Mouse (Mus musculus) limb, embryonic 15.5 days (tissue): ENCODE results near the gene Gm7075. TPM values are rescaled to one million over a fixed set of nuclear protein-coding genes. Genes with fewer than 3 reads are reported as not detected.
"Not testable (repeated sequence)": the region's sequence is repeated elsewhere in the genome, so short reads cannot be mapped to it uniquely, and the experiment has no call there.

ENCODE experiments used
- ATAC-seq: fragments of 200-750 bp; cut with Nextera tagmentation; 2 replicates; pipeline ENCODE4 v1.8.0; 2017; ENCODE audit warnings: low read depth, moderate TSS enrichment; ENCODE audit not compliant: insufficient number of reproducible peaks, low FRiP score, low TSS enrichment
- H3K27ac ChIP-seq: fragments of 300-500 bp; sonication (generic); 2 replicates; pipeline ENCODE4 v1.5.1; 2015; ENCODE audit warnings: moderate library complexity, mild to moderate bottlenecking, inconsistent platforms
- H3K27me3 ChIP-seq: fragments of 300-500 bp; sonication (generic); 2 replicates; pipeline ENCODE4 v1.6.1; 2015; ENCODE audit warnings: inconsistent platforms
- H3K36me3 ChIP-seq: fragments of 300-500 bp; sonication (generic); 2 replicates; pipeline ENCODE4 v1.6.1; 2015; ENCODE audit warnings: inconsistent platforms
- H3K4me1 ChIP-seq: fragments of 300-500 bp; sonication (generic); 2 replicates; pipeline ENCODE4 v1.6.1; 2015; ENCODE audit warnings: inconsistent platforms
- H3K4me2 ChIP-seq: fragments of 300-500 bp; sonication (generic); 2 replicates; pipeline ENCODE4 v1.6.1; 2015; ENCODE audit warnings: mild to moderate bottlenecking, inconsistent platforms
- H3K4me3 ChIP-seq: fragments of 300-500 bp; sonication (generic); 2 replicates; pipeline ENCODE4 v1.5.1; 2015; ENCODE audit warnings: mild to moderate bottlenecking, inconsistent platforms
- H3K9ac ChIP-seq: fragments of 300-500 bp; sonication (generic); 2 replicates; pipeline ENCODE4 v1.6.1; 2015; ENCODE audit warnings: inconsistent platforms
- H3K9me3 ChIP-seq: fragments of 300-500 bp; sonication (generic); 2 replicates; pipeline ENCODE4 v1.6.1; 2016; ENCODE audit warnings: inconsistent platforms
- WGBS: fragments of 180-500 bp; shearing (Covaris S2); methylation state at CpG from one replicate; pipeline ENCODE4 v1.1.7; 2015; 5-methylcytosine and 5-hydroxymethylcytosine counted together
- polyA plus RNA-seq: library from polyadenylated mRNA; unstranded; fragments of >200 nt; fragmentation: Nextera tagmentation; extraction: Ambion mirVana; gene quantifications from 2 replicates; pipeline ENCODE4 v1.2.1, GENCODE M21; 2015

Gm7075 gene
- polyA plus RNA-seq, result not detected in 2 replicates

- H3K4me1 ChIP-seq, result no peaks in the 10 kb centered on the region
- H3K4me2 ChIP-seq, result no peak within 1 kb of the TSS
- H3K9ac ChIP-seq, result no peak within 1 kb of the TSS
- no peak within 1 kb of the TSS for H3K4me3 ChIP-seq
- no peak within 1 kb of the TSS for H3K27ac ChIP-seq
- no peaks in the 10 kb centered on the region for H3K27me3 ChIP-seq
- ATAC-seq, result no peak
- no peaks in the 10 kb centered on the region for H3K36me3 ChIP-seq
- no peaks in the 10 kb centered on the region for H3K9me3 ChIP-seq
- WGBS, result 88% methylated on average over 18 of the region's 18 CpGs
Observed at GRCm38 (mm10) chr10:63421739-63422735, at the start of gene Gm7075. TSS of gene Gm7075 (minus strand) at chr10:63421789.

- Histone ChIP-seq H3K4me2 (no peak overlapping the region), H3K4me3 (no peak overlapping the region)
Observed at GRCm38 (mm10) chr10:63460935-63461334, 39.3 kb upstream of the Gm7075 start.

GRCm38 (mm10) chr10:63457292-63458128, 35.9 kb upstream of the Gm7075 start:
- Histone ChIP-seq H3K9me3 (no peaks in the 10 kb centered on the region), H3K27ac (no peak overlapping the region), H3K9ac (no peak overlapping the region), H3K4me3 (no peak overlapping the region), H3K4me2 (no peak overlapping the region), H3K36me3 (no peaks in the 10 kb centered on the region), H3K4me1 (no peaks in the 10 kb centered on the region), H3K27me3 (no peaks in the 10 kb centered on the region)
- WGBS, result 61% methylated on average over 17 of the region's 17 CpGs
- no peak for ATAC-seq

More at GRCm38 (mm10) chr10:63460935-63461334, 39.3 kb upstream of the Gm7075 start:
- Histone ChIP-seq H3K36me3 (no peaks in the 10 kb centered on the region), H3K9me3 (no peaks in the 10 kb centered on the region), H3K9ac (no peak overlapping the region), H3K4me1 (no peaks in the 10 kb centered on the region), H3K27ac (no peak overlapping the region), H3K27me3 (no peaks in the 10 kb centered on the region)
- WGBS, result 65% methylated on average over 5 of the region's 5 CpGs
- ATAC-seq, result no peak

- no peaks in the 10 kb centered on the region for H3K9me3 ChIP-seq
- H3K4me3 ChIP-seq, result no peak overlapping the region
- ATAC-seq, result no peak
- no peak overlapping the region for H3K4me2 ChIP-seq
- no peaks in the 10 kb centered on the region for H3K36me3 ChIP-seq
- no peaks in the 10 kb centered on the region for H3K27me3 ChIP-seq
- H3K9ac ChIP-seq, result no peak overlapping the region
- H3K4me1 ChIP-seq, result no peaks in the 10 kb centered on the region
- WGBS, result 50% methylated on average over 8 of the region's 8 CpGs
- H3K27ac ChIP-seq, result no peak overlapping the region
Observed at GRCm38 (mm10) chr10:63455110-63455878, 33.7 kb upstream of the Gm7075 start.

GRCm38 (mm10) chr10:63453926-63454325, 32.3 kb upstream of the Gm7075 start:
- no peaks in the 10 kb centered on the region for H3K36me3 ChIP-seq
- H3K9me3 ChIP-seq, result no peaks in the 10 kb centered on the region
- H3K9ac ChIP-seq, result no peak overlapping the region
- WGBS, result 87% methylated on average over 4 of the region's 4 CpGs
- H3K27ac ChIP-seq, result no peak overlapping the region
- no peaks in the 10 kb centered on the region for H3K27me3 ChIP-seq
- H3K4me2 ChIP-seq, result no peak overlapping the region
- no peaks in the 10 kb centered on the region for H3K4me1 ChIP-seq
- no peak for ATAC-seq
- H3K4me3 ChIP-seq, result no peak overlapping the region

- not testable (repeated sequence) for H3K9ac ChIP-seq, H3K36me3 ChIP-seq, H3K4me3 ChIP-seq, H3K27me3 ChIP-seq, H3K4me2 ChIP-seq, H3K4me1 ChIP-seq, ATAC-seq, H3K27ac ChIP-seq, H3K9me3 ChIP-seq
- 82% methylated on average over 13 of the region's 13 CpGs for WGBS
Observed at GRCm38 (mm10) chr10:63444602-63445387, 23.2 kb upstream of the Gm7075 start.

GRCm38 (mm10) chr10:63439694-63440228, 18.2 kb upstream of the Gm7075 start:
- H3K9me3 ChIP-seq, result no peaks in the 10 kb centered on the region
- H3K4me1 ChIP-seq, result no peaks in the 10 kb centered on the region
- H3K4me2 ChIP-seq, result no peak overlapping the region
- H3K27ac ChIP-seq, result no peak overlapping the region
- no peak overlapping the region for H3K9ac ChIP-seq
- ATAC-seq, result no peak
- no peaks in the 10 kb centered on the region for H3K27me3 ChIP-seq
- H3K4me3 ChIP-seq, result no peak overlapping the region
- no peaks in the 10 kb centered on the region for H3K36me3 ChIP-seq
- 66% methylated on average over 7 of the region's 7 CpGs for WGBS

GRCm38 (mm10) chr10:63438736-63439262, 17.2 kb upstream of the Gm7075 start:
- Histone ChIP-seq H3K9me3 (no peaks in the 10 kb centered on the region), H3K9ac (no peak overlapping the region), H3K36me3 (no peaks in the 10 kb centered on the region), H3K27ac (no peak overlapping the region), H3K4me1 (no peaks in the 10 kb centered on the region), H3K4me3 (no peak overlapping the region), H3K4me2 (no peak overlapping the region), H3K27me3 (no peaks in the 10 kb centered on the region)
- ATAC-seq, result no peak

- Histone ChIP-seq H3K4me1 (no peaks in the 10 kb centered on the region), H3K36me3 (no peaks in the 10 kb centered on the region), H3K27me3 (no peaks in the 10 kb centered on the region), H3K27ac (no peak overlapping the region), H3K9me3 (no peaks in the 10 kb centered on the region), H3K4me3 (no peak overlapping the region), H3K4me2 (no peak overlapping the region), H3K9ac (no peak overlapping the region)
- no peak for ATAC-seq
- 76% methylated on average over 2 of the region's 2 CpGs for WGBS
Observed at GRCm38 (mm10) chr10:63432887-63433286, 11.3 kb upstream of the Gm7075 start.

- 87% methylated on average over 8 of the region's 8 CpGs for WGBS
- no peaks in the 10 kb centered on the region for H3K27me3 ChIP-seq
- H3K4me2 ChIP-seq, result no peak overlapping the region
- no peak overlapping the region for H3K9ac ChIP-seq
- no peaks in the 10 kb centered on the region for H3K9me3 ChIP-seq
- H3K36me3 ChIP-seq, result no peaks in the 10 kb centered on the region
- H3K4me1 ChIP-seq, result no peaks in the 10 kb centered on the region
- no peak for ATAC-seq
- no peak overlapping the region for H3K4me3 ChIP-seq
- no peak overlapping the region for H3K27ac ChIP-seq
Observed at GRCm38 (mm10) chr10:63432099-63432498, 10.5 kb upstream of the Gm7075 start.
